Mouse (Mus musculus) heart, adult 11 months (tissue): ENCODE measurements at regions not wholly inside any gene's neighbourhood (a gene's known extent, or its start where the extent isn't known, plus 50 kb on each side); places are given as distances from the start of the nearest gene placed in this dataset.

ENCODE experiments used
- DNase-seq: peaks from one replicate; pipeline ENCODE4 v3.0.0; 2022

GRCm38 (mm10) chr6:147416592-147416991 lies 59.0 kb upstream of the Ccdc91 start:
- DNase-seq, result no peak

- DNase-seq, result no peak
Observed at GRCm38 (mm10) chr6:147413713-147414112, 61.9 kb upstream of the Ccdc91 start.

GRCm38 (mm10) chr6:147397984-147398383 lies 77.6 kb upstream of the Ccdc91 start:
- DNase-seq, result no peak

GRCm38 (mm10) chr6:147391425-147392158 lies 84.0 kb upstream of the Ccdc91 start:
- no peak for DNase-seq

GRCm38 (mm10) chr6:147390499-147390898 lies 85.1 kb upstream of the Ccdc91 start:
- no peak for DNase-seq

- DNase-seq, result no peak
Observed at GRCm38 (mm10) chr6:147388727-147389126, 86.9 kb upstream of the Ccdc91 start.

GRCm38 (mm10) chr6:147385606-147386005 lies 90.0 kb upstream of the Ccdc91 start:
- DNase-seq, result no peak

- DNase-seq, result peak; percentile 42
Observed at GRCm38 (mm10) chr6:147380519-147380918, 95.1 kb upstream of the Ccdc91 start.

- DNase-seq, result peak; percentile 66
Observed at GRCm38 (mm10) chr6:147377679-147378078, 97.9 kb upstream of the Ccdc91 start.

- DNase-seq, result peak; percentile 14
Observed at GRCm38 (mm10) chr6:147371737-147372136, 103.9 kb upstream of the Ccdc91 start.

- peak; percentile 71 for DNase-seq
Observed at GRCm38 (mm10) chr6:147371336-147371735, 104.3 kb upstream of the Ccdc91 start.

- DNase-seq, result peak; percentile 76
Observed at GRCm38 (mm10) chr6:147362842-147363241, 98.9 kb upstream of the Pthlh start.

- DNase-seq, result peak; percentile 34
Observed at GRCm38 (mm10) chr6:147357031-147357430, 93.0 kb upstream of the Pthlh start.

GRCm38 (mm10) chr6:147356570-147356969 lies 92.6 kb upstream of the Pthlh start:
- peak; percentile 54 for DNase-seq

- DNase-seq, result peak; percentile 15
Observed at GRCm38 (mm10) chr6:147349566-147350237, 85.7 kb upstream of the Pthlh start.

- peak; percentile 72 for DNase-seq
Observed at GRCm38 (mm10) chr6:147348621-147349020, 84.6 kb upstream of the Pthlh start.

- DNase-seq, result peak; percentile 28
Observed at GRCm38 (mm10) chr6:147341042-147341441, 77.1 kb upstream of the Pthlh start.

- DNase-seq, result peak; percentile 75
Observed at GRCm38 (mm10) chr6:147332976-147333375, 69.0 kb upstream of the Pthlh start.

- peak; percentile 61 for DNase-seq
Observed at GRCm38 (mm10) chr6:147329201-147329600, 65.2 kb upstream of the Pthlh start.

GRCm38 (mm10) chr6:147324336-147324735 lies 60.4 kb upstream of the Pthlh start:
- peak; percentile 90 for DNase-seq

GRCm38 (mm10) chr6:147318106-147318505 lies 54.1 kb upstream of the Pthlh start:
- DNase-seq, result peak; percentile 95

GRCm38 (mm10) chr6:147316702-147317468 lies 52.9 kb upstream of the Pthlh start:
- DNase-seq, result no peak

GRCm38 (mm10) chr6:147316140-147316539 lies 52.2 kb upstream of the Pthlh start:
- no peak for DNase-seq

- no peak for DNase-seq
Observed at GRCm38 (mm10) chr6:147315207-147315606, 51.2 kb upstream of the Pthlh start.
